Mouse (Mus musculus): ENCODE results near the gene Cdh13. TPM values are rescaled to one million over a fixed set of nuclear protein-coding genes. Genes with fewer than 3 reads are reported as not detected.
A peak's percentile ranks its signal among the peaks of the same experiment; 100 is the strongest.

The Cdh13 gene
- polyA plus RNA-seq, 1 experiment = 56.6 TPM

GRCm38 (mm10) chr8:118986796-118987195 is 703.3 kb downstream of the Cdh13 start:
- TF ChIP-seq E2F4 (IDR thresholded peaks at IDR 0.05; ENCODE audit: insufficient read depth) (no peak), MYOG (IDR thresholded peaks at IDR 0.05; ENCODE audit: control insufficient read depth in 1 of 3, insufficient read depth in 1 of 3, insufficient read length in 2 of 3, low read depth in 2 of 3) (peak in 2 of 3 experiments; percentile 42 to 78), MYOD1 (IDR thresholded peaks at IDR 0.05; ENCODE audit: control insufficient read depth in 1 of 3, insufficient read length in 2 of 3, low read depth in 2 of 3) (peak; percentile 1 to 85 (median 59))

GRCm38 (mm10) chr8:118995641-118996188 is 712.2 kb downstream of the Cdh13 start:
- H3K36me3 ChIP-seq (ENCODE audit: control insufficient read depth, insufficient read depth) = no peaks in the 10 kb centered on the region
- TF ChIP-seq TCF12 (IDR thresholded peaks at IDR 0.05; ENCODE audit: insufficient read depth, poor library complexity, severe bottlenecking) (no peak), TCF3 (IDR thresholded peaks at IDR 0.05; ENCODE audit: insufficient read length, low read depth) (no peak), E2F4 (IDR thresholded peaks at IDR 0.05; ENCODE audit: insufficient read depth) (no peak), USF1 (IDR thresholded peaks at IDR 0.05; ENCODE audit: low read depth) (no peak), REST (IDR thresholded peaks at IDR 0.05; ENCODE audit: insufficient read depth, insufficient read length) (no peak), POLR2AphosphoS2 (IDR thresholded peaks at IDR 0.05; ENCODE audit: insufficient read length, low read depth) (no peak), SRF (IDR thresholded peaks at IDR 0.05; ENCODE audit: control insufficient read depth, insufficient read length, low read depth) (no peak), MAX (IDR thresholded peaks at IDR 0.05; ENCODE audit: low read depth) (no peak), POLR2A (IDR thresholded peaks at IDR 0.05; ENCODE audit: insufficient read length, low read depth) (no peak), CEBPB (IDR thresholded peaks at IDR 0.05; ENCODE audit: insufficient read depth, poor library complexity, severe bottlenecking) (no peak)
- no peaks in the 10 kb centered on the region for H3K27me3 ChIP-seq (ENCODE audit: control insufficient read depth, insufficient read depth, insufficient read length)
- no peaks in the 10 kb centered on the region for H3K79me2 ChIP-seq (ENCODE audit: control insufficient read depth, insufficient read depth)
- H3K4me2 ChIP-seq (ENCODE audit: low read depth) = no peak overlapping the region
- H3K4me3 ChIP-seq = no peak overlapping the region
- H3ac ChIP-seq (ENCODE audit: control insufficient read depth, insufficient read length) = no peak overlapping the region

More at GRCm38 (mm10) chr8:118986796-118987195, 703.3 kb downstream of the Cdh13 start:
- no peak overlapping the region for H3K4me3 ChIP-seq
- H3K36me3 ChIP-seq (ENCODE audit: control insufficient read depth, insufficient read depth) = no peaks in the 10 kb centered on the region
- no peaks in the 10 kb centered on the region for H3K79me2 ChIP-seq (ENCODE audit: control insufficient read depth, insufficient read depth)
- H3ac ChIP-seq (ENCODE audit: control insufficient read depth, insufficient read length) = no peak overlapping the region
- H3K27me3 ChIP-seq (ENCODE audit: control insufficient read depth, insufficient read depth, insufficient read length) = no peaks in the 10 kb centered on the region
- no peak overlapping the region for H3K4me2 ChIP-seq (ENCODE audit: low read depth)

- no peak overlapping the region for H3K4me3 ChIP-seq
- no peak overlapping the region for H3ac ChIP-seq (ENCODE audit: control insufficient read depth, insufficient read length)
- no peak overlapping the region for H3K4me2 ChIP-seq (ENCODE audit: low read depth)
- H3K27me3 ChIP-seq (ENCODE audit: control insufficient read depth, insufficient read depth, insufficient read length) = no peaks in the 10 kb centered on the region
- H3K79me2 ChIP-seq (ENCODE audit: control insufficient read depth, insufficient read depth) = no peaks in the 10 kb centered on the region
- no peaks in the 10 kb centered on the region for H3K36me3 ChIP-seq (ENCODE audit: control insufficient read depth, insufficient read depth)
- no peak for TF ChIP-seq CEBPB (IDR thresholded peaks at IDR 0.05; ENCODE audit: insufficient read depth, poor library complexity, severe bottlenecking)
- TF ChIP-seq SRF (IDR thresholded peaks at IDR 0.05; ENCODE audit: control insufficient read depth, insufficient read length, low read depth) = no peak
- no peak for TF ChIP-seq MYOG (IDR thresholded peaks at IDR 0.05; ENCODE audit: control insufficient read depth in 1 of 3, insufficient read depth in 1 of 3, insufficient read length in 2 of 3, low read depth in 2 of 3)
- TF ChIP-seq TCF12 (IDR thresholded peaks at IDR 0.05; ENCODE audit: insufficient read depth, poor library complexity, severe bottlenecking) = no peak
- TF ChIP-seq POLR2A (IDR thresholded peaks at IDR 0.05; ENCODE audit: insufficient read length, low read depth) = no peak
- no peak for TF ChIP-seq MYOD1 (IDR thresholded peaks at IDR 0.05; ENCODE audit: control insufficient read depth in 1 of 3, insufficient read length in 2 of 3, low read depth in 2 of 3)
These were observed 717.1 kb downstream of the Cdh13 start for GRCm38 (mm10) chr8:119000595-119000994.

GRCm38 (mm10) chr8:119004821-119005220 is 721.3 kb downstream of the Cdh13 start:
- H3K79me2 ChIP-seq (ENCODE audit: control insufficient read depth, insufficient read depth) = no peaks in the 10 kb centered on the region
- TF ChIP-seq MYOG (IDR thresholded peaks at IDR 0.05; ENCODE audit: control insufficient read depth in 1 of 3, insufficient read depth in 1 of 3, insufficient read length in 2 of 3, low read depth in 2 of 3) = no peak
- TF ChIP-seq POLR2A (IDR thresholded peaks at IDR 0.05; ENCODE audit: insufficient read length, low read depth) = no peak
- no peak for TF ChIP-seq MAX (IDR thresholded peaks at IDR 0.05; ENCODE audit: low read depth)
- TF ChIP-seq SRF (IDR thresholded peaks at IDR 0.05; ENCODE audit: control insufficient read depth, insufficient read length, low read depth) = no peak
- TF ChIP-seq TCF12 (IDR thresholded peaks at IDR 0.05; ENCODE audit: insufficient read depth, poor library complexity, severe bottlenecking) = no peak
- TF ChIP-seq MYOD1 (IDR thresholded peaks at IDR 0.05; ENCODE audit: control insufficient read depth in 1 of 3, insufficient read length in 2 of 3, low read depth in 2 of 3) = no peak
- TF ChIP-seq REST (IDR thresholded peaks at IDR 0.05; ENCODE audit: insufficient read depth, insufficient read length) = no peak
- no peak overlapping the region for H3ac ChIP-seq (ENCODE audit: control insufficient read depth, insufficient read length)
- no peaks in the 10 kb centered on the region for H3K36me3 ChIP-seq (ENCODE audit: control insufficient read depth, insufficient read depth)
- no peak overlapping the region for H3K4me2 ChIP-seq (ENCODE audit: low read depth)
- H3K4me3 ChIP-seq = no peak overlapping the region
- no peaks in the 10 kb centered on the region for H3K27me3 ChIP-seq (ENCODE audit: control insufficient read depth, insufficient read depth, insufficient read length)

GRCm38 (mm10) chr8:119018675-119019074 is 735.1 kb downstream of the Cdh13 start:
- H3ac ChIP-seq (ENCODE audit: control insufficient read depth, insufficient read length) = no peak overlapping the region
- H3K36me3 ChIP-seq (ENCODE audit: control insufficient read depth, insufficient read depth) = no peaks in the 10 kb centered on the region
- H3K4me2 ChIP-seq (ENCODE audit: low read depth) = no peak overlapping the region
- TF ChIP-seq TCF3 (IDR thresholded peaks at IDR 0.05; ENCODE audit: insufficient read length, low read depth) (no peak), E2F4 (IDR thresholded peaks at IDR 0.05; ENCODE audit: insufficient read depth) (no peak), POLR2AphosphoS2 (IDR thresholded peaks at IDR 0.05; ENCODE audit: insufficient read length, low read depth) (no peak), USF1 (IDR thresholded peaks at IDR 0.05; ENCODE audit: low read depth) (no peak), SRF (IDR thresholded peaks at IDR 0.05; ENCODE audit: control insufficient read depth, insufficient read length, low read depth) (no peak), MAX (IDR thresholded peaks at IDR 0.05; ENCODE audit: low read depth) (no peak)
- no peaks in the 10 kb centered on the region for H3K27me3 ChIP-seq (ENCODE audit: control insufficient read depth, insufficient read depth, insufficient read length)
- no peak overlapping the region for H3K4me3 ChIP-seq
- no peaks in the 10 kb centered on the region for H3K79me2 ChIP-seq (ENCODE audit: control insufficient read depth, insufficient read depth)

All from myocyte (in vitro differentiated cells).